Mouse (Mus musculus) small intestine, adult 2 months (tissue): ENCODE data around the gene Epas1.

Source experiments
- CTCF ChIP-seq: fragments of 200-500 bp; IDR thresholded peaks from 2 replicates; pipeline ENCODE4 v1.5.1; 2012; ENCODE audit warnings: low read depth, mild to moderate bottlenecking, control low read depth, inconsistent platforms, low read length, moderate library complexity, mixed read lengths; ENCODE audit not compliant: insufficient replicate concordance, insufficient read length; ENCODE audit errors: extremely low read depth
- POLR2A ChIP-seq: fragments of 200-500 bp; IDR thresholded peaks from 2 replicates; pipeline ENCODE4 v1.6.1; 2012; ENCODE audit warnings: low read depth, mild to moderate bottlenecking, control low read depth, inconsistent platforms, low read length, moderate library complexity

GRCm38 (mm10) chr17:86772035-86772434 is 18.5 kb downstream of the Epas1 start:
- TF ChIP-seq POLR2A (no peak), CTCF (no peak)
